Mouse (Mus musculus) liver, postnatal 0 days (tissue): ENCODE measurements around the gene Mrps12.

Source experiments
- CTCF ChIP-seq: sonication (generic); IDR thresholded peaks from 2 replicates; pipeline ENCODE4 v1.5.1; 2016; ENCODE audit warnings: antibody characterized with exemption, low read depth
- EP300 ChIP-seq: IDR thresholded peaks from 2 replicates; pipeline ENCODE4 v1.6.1; 2016; ENCODE audit warnings: antibody characterized with exemption, low read depth, mild to moderate bottlenecking

- TF ChIP-seq EP300 (no peak), CTCF (no peak)
Observed at GRCm38 (mm10) chr7:28735701-28736100, 5.9 kb downstream of the Mrps12 start.
